Mouse (Mus musculus) cerebellum, adult 8-10 months (tissue): ENCODE measurements at regions not wholly inside any gene's neighbourhood (a gene's known extent, or its start where the extent isn't known, plus 50 kb on each side); places are given as distances from the start of the nearest gene placed in this dataset.

Experiments used
- DNase-seq: peaks from one replicate; pipeline ENCODE4 v3.0.0; 2022

- no peak for DNase-seq
These were observed 50.5 kb upstream of the Ednra start for GRCm38 (mm10) chr8:77774551-77775335.

GRCm38 (mm10) chr8:77775526-77775925 lies 51.3 kb upstream of the Ednra start:
- no peak for DNase-seq

- DNase-seq: no peak
These were observed 53.3 kb upstream of the Ednra start for GRCm38 (mm10) chr8:77777597-77777996.

- DNase-seq: no peak
These were observed 61.5 kb upstream of the Ednra start for GRCm38 (mm10) chr8:77785676-77786255.

GRCm38 (mm10) chr8:77794911-77795310 lies 70.6 kb upstream of the Ednra start:
- DNase-seq: no peak

- no peak for DNase-seq
These were observed 79.1 kb upstream of the Ednra start for GRCm38 (mm10) chr8:77803147-77803903.

GRCm38 (mm10) chr8:77804536-77804935 lies 80.3 kb upstream of the Ednra start:
- no peak for DNase-seq

GRCm38 (mm10) chr8:77804956-77805355 lies 80.7 kb upstream of the Ednra start:
- DNase-seq: no peak

GRCm38 (mm10) chr8:77805657-77806056 lies 81.4 kb upstream of the Ednra start:
- no peak for DNase-seq

GRCm38 (mm10) chr8:77814796-77815647 lies 90.8 kb upstream of the Ednra start:
- DNase-seq: no peak

GRCm38 (mm10) chr8:77815648-77815971 lies 91.3 kb upstream of the Ednra start:
- no peak for DNase-seq

GRCm38 (mm10) chr8:77816217-77816616 lies 92.0 kb upstream of the Ednra start:
- no peak for DNase-seq

- DNase-seq: no peak
These were observed 101.5 kb upstream of the Ednra start for GRCm38 (mm10) chr8:77825786-77826185.

- DNase-seq: no peak
These were observed 102.0 kb upstream of the Ednra start for GRCm38 (mm10) chr8:77826255-77826654.

GRCm38 (mm10) chr8:77828079-77828478 lies 103.8 kb upstream of the Ednra start:
- DNase-seq: no peak

- DNase-seq: no peak
These were observed 105.0 kb upstream of the Ednra start for GRCm38 (mm10) chr8:77829126-77829748.

- DNase-seq: no peak
These were observed 105.5 kb upstream of the Ednra start for GRCm38 (mm10) chr8:77829764-77830163.

GRCm38 (mm10) chr8:77834283-77834682 lies 110.0 kb upstream of the Ednra start:
- DNase-seq: no peak

GRCm38 (mm10) chr8:77836902-77837489 lies 112.7 kb upstream of the Ednra start:
- no peak for DNase-seq

GRCm38 (mm10) chr8:77842392-77843139 lies 118.3 kb upstream of the Ednra start:
- DNase-seq: no peak

- DNase-seq: no peak
These were observed 119.0 kb upstream of the Ednra start for GRCm38 (mm10) chr8:77843229-77843628.
